Mouse (Mus musculus) limb, embryonic 12.5 days (tissue): Measurements from ENCODE around the gene Tnfsf11. TPM values are rescaled to one million over a fixed set of nuclear protein-coding genes. Genes with fewer than 3 reads are reported as not detected.

Source experiments
- ATAC-seq: fragments of 200-750 bp; cut with Nextera tagmentation; 2 replicates; pipeline ENCODE4 v1.8.0; 2017; ENCODE audit warnings: low read depth, moderate TSS enrichment; ENCODE audit not compliant: insufficient number of reproducible peaks, insufficient read depth, low FRiP score, low TSS enrichment
- H3K27ac ChIP-seq: fragments of 300-500 bp; sonication (generic); 2 replicates; pipeline ENCODE4 v1.5.1; 2016; ENCODE audit warnings: mild to moderate bottlenecking, moderate library complexity
- H3K27me3 ChIP-seq: fragments of 300-500 bp; sonication (generic); 2 replicates; pipeline ENCODE4 v1.6.1; 2016; ENCODE audit warnings: mild to moderate bottlenecking, moderate library complexity
- H3K36me3 ChIP-seq: fragments of 300-500 bp; sonication (generic); 2 replicates; pipeline ENCODE4 v1.6.1; 2016; ENCODE audit warnings: mild to moderate bottlenecking, moderate library complexity
- H3K4me1 ChIP-seq: fragments of 300-500 bp; sonication (generic); replicated peaks from 2 replicates; pipeline ENCODE4 v1.6.1; 2016
- H3K4me2 ChIP-seq: fragments of 300-500 bp; sonication (generic); 2 replicates; pipeline ENCODE4 v1.6.1; 2016; ENCODE audit warnings: mild to moderate bottlenecking, moderate library complexity
- H3K4me3 ChIP-seq: fragments of 300-500 bp; sonication (generic); replicated peaks from 2 replicates; pipeline ENCODE4 v1.5.1; 2016; ENCODE audit warnings: mild to moderate bottlenecking
- H3K9ac ChIP-seq: fragments of 300-500 bp; sonication (generic); replicated peaks from 2 replicates; pipeline ENCODE4 v1.6.1; 2016; ENCODE audit warnings: mild to moderate bottlenecking, moderate library complexity
- H3K9me3 ChIP-seq: fragments of 300-500 bp; sonication (generic); 2 replicates; pipeline ENCODE4 v1.6.1; 2016; ENCODE audit warnings: mild to moderate bottlenecking, moderate library complexity
- WGBS: fragments of 180-500 bp; shearing (Covaris S2); methylation state at CpG from one replicate; pipeline ENCODE4 v1.1.7; 2016; 5-methylcytosine and 5-hydroxymethylcytosine counted together
- polyA plus RNA-seq: library from polyadenylated mRNA; unstranded; fragments of >200 nt; fragmentation: Nextera tagmentation; extraction: Ambion mirVana; gene quantifications from 2 replicates; pipeline ENCODE4 v1.2.1, GENCODE M21; 2016

Tnfsf11 gene
- 0.27 TPM in 1 of 2 replicates, not detected in the other for polyA plus RNA-seq

GRCm38 (mm10) chr14:78307286-78308237 is at the start of gene Tnfsf11:
Gene Tnfsf11 (minus strand): TSS chr14:78308043.
- peak within 1 kb of the TSS; percentile 54 for H3K4me3 ChIP-seq
- peaks cover 37% of the 10 kb centered on the region for H3K27me3 ChIP-seq
- H3K9me3 ChIP-seq: no peaks in the 10 kb centered on the region
- H3K4me2 ChIP-seq: peak within 1 kb of the TSS; percentile 91
- peak; percentile 52; the same call in 1 of the 2 replicates for ATAC-seq
- no peak within 1 kb of the TSS for H3K27ac ChIP-seq
- peak within 1 kb of the TSS; percentile 56 for H3K9ac ChIP-seq
- H3K36me3 ChIP-seq: no peaks in the 10 kb centered on the region
- H3K4me1 ChIP-seq: no peaks in the 10 kb centered on the region
- WGBS: 1% methylated on average over 38 of the region's 51 CpGs

DNA sequence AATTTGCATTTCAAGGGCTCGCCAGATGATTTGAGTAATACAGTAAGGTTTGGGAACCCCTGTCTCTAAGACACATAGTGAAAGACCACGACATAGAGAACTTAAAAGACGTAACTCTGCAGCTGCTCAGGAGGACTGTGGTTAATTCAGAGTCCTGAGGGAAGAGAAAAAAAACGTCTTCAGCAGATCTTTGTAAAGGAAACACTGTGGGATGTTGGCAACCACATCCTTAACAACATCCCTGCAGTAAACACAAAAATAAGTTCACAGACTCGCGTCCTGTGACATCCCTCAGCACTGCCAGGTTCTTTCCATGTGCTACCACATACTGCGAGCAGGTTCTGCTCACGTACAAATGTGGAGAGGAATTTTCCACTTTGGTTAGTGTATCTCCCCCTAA is 48.9 kb upstream of the Tnfsf11 start:
- ATAC-seq: no peak
- WGBS: 70% methylated on average over 8 of the region's 8 CpGs
- H3K9me3 ChIP-seq: no peaks in the 10 kb centered on the region
- no peak overlapping the region for H3K27ac ChIP-seq
- no peak overlapping the region for H3K4me2 ChIP-seq
- no peaks in the 10 kb centered on the region for H3K27me3 ChIP-seq
- H3K36me3 ChIP-seq: no peaks in the 10 kb centered on the region
- H3K9ac ChIP-seq: no peak overlapping the region
- H3K4me3 ChIP-seq: no peak overlapping the region
- H3K4me1 ChIP-seq: no peaks in the 10 kb centered on the region

GRCm38 (mm10) chr14:78355381-78355780 is 47.5 kb upstream of the Tnfsf11 start:
- no peak for ATAC-seq
- no peak overlapping the region for H3K9ac ChIP-seq
- H3K4me3 ChIP-seq: no peak overlapping the region
- WGBS: 82% methylated on average over 4 of the region's 4 CpGs
- no peak overlapping the region for H3K4me2 ChIP-seq
- H3K9me3 ChIP-seq: no peaks in the 10 kb centered on the region
- no peaks in the 10 kb centered on the region for H3K36me3 ChIP-seq
- H3K27ac ChIP-seq: no peak overlapping the region
- H3K4me1 ChIP-seq: no peaks in the 10 kb centered on the region
- no peaks in the 10 kb centered on the region for H3K27me3 ChIP-seq

DNA sequence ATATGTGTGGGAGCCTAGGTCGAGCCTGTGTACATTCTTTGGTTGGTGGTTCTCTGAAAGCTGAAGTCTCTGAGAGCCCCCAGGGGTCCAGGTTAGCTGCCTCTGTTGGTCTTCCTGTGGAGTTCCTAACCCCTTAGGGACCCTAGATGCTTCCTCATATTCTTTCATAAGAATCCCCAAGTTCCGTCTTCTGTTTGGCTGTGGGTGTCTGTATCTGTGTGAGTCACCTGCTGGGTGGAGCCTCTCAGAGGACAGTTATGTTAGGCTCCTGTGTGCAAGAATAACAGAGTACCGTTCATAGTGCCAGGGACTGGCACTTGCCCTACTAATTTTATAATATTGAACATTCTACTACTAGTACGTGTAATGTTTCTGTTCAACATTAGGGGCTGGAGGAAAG is 45.0 kb upstream of the Tnfsf11 start:
- 81% methylated on average over 4 of the region's 4 CpGs for WGBS
- no peaks in the 10 kb centered on the region for H3K27me3 ChIP-seq
- no peaks in the 10 kb centered on the region for H3K36me3 ChIP-seq
- H3K4me1 ChIP-seq: no peaks in the 10 kb centered on the region
- H3K4me3 ChIP-seq: no peak overlapping the region
- H3K27ac ChIP-seq: no peak overlapping the region
- H3K9ac ChIP-seq: no peak overlapping the region
- H3K4me2 ChIP-seq: no peak overlapping the region
- H3K9me3 ChIP-seq: no peaks in the 10 kb centered on the region
- no peak for ATAC-seq

- no peaks in the 10 kb centered on the region for H3K9me3 ChIP-seq
- H3K4me2 ChIP-seq: no peak overlapping the region
- H3K36me3 ChIP-seq: no peaks in the 10 kb centered on the region
- no peaks in the 10 kb centered on the region for H3K27me3 ChIP-seq
- no peak overlapping the region for H3K9ac ChIP-seq
- H3K4me3 ChIP-seq: no peak overlapping the region
- ATAC-seq: no peak
- WGBS: 91% methylated on average over 7 of the region's 7 CpGs
- H3K4me1 ChIP-seq: no peaks in the 10 kb centered on the region
- H3K27ac ChIP-seq: no peak overlapping the region
These were observed 43.7 kb upstream of the Tnfsf11 start for GRCm38 (mm10) chr14:78351544-78351943.

GRCm38 (mm10) chr14:78347715-78348114 is 39.9 kb upstream of the Tnfsf11 start:
- no peak overlapping the region for H3K4me3 ChIP-seq
- H3K27ac ChIP-seq: no peak overlapping the region
- H3K4me1 ChIP-seq: no peaks in the 10 kb centered on the region
- H3K9ac ChIP-seq: no peak overlapping the region
- ATAC-seq: no peak
- H3K27me3 ChIP-seq: no peaks in the 10 kb centered on the region
- no peak overlapping the region for H3K4me2 ChIP-seq
- H3K9me3 ChIP-seq: no peaks in the 10 kb centered on the region
- H3K36me3 ChIP-seq: no peaks in the 10 kb centered on the region
- WGBS: 81% methylated on average over 2 of the region's 2 CpGs

GRCm38 (mm10) chr14:78343007-78343406 is 35.2 kb upstream of the Tnfsf11 start:
- Histone ChIP-seq H3K9ac (no peak overlapping the region), H3K36me3 (no peaks in the 10 kb centered on the region), H3K4me3 (no peak overlapping the region), H3K27ac (no peak overlapping the region), H3K4me2 (no peak overlapping the region), H3K27me3 (no peaks in the 10 kb centered on the region), H3K9me3 (no peaks in the 10 kb centered on the region), H3K4me1 (no peaks in the 10 kb centered on the region)
- WGBS: 65% methylated on average over 8 of the region's 8 CpGs
- no peak for ATAC-seq

DNA sequence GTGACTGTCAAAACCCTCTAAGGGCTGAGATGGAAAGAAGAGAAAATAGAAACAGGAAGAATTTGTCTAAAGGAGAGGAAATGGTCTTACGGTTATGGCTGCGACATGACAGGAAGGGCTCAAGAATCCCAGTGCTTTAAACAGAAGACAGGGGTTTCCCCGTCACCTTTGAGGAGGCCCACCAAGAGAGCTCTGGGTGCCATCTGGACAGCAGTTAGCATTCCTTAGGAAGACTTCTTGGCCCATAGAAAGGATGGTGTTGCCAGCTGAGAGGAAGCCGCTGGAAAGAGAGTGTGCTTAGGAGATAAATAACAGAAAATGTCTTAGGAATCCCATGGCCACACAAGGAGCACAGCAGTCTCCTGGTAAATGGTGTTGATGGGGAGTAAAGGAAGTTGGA is 34.3 kb upstream of the Tnfsf11 start:
- ATAC-seq: no peak
- no peak overlapping the region for H3K4me2 ChIP-seq
- no peak overlapping the region for H3K27ac ChIP-seq
- H3K27me3 ChIP-seq: no peaks in the 10 kb centered on the region
- 83% methylated on average over 4 of the region's 4 CpGs for WGBS
- no peaks in the 10 kb centered on the region for H3K4me1 ChIP-seq
- no peaks in the 10 kb centered on the region for H3K36me3 ChIP-seq
- no peak overlapping the region for H3K4me3 ChIP-seq
- H3K9me3 ChIP-seq: no peaks in the 10 kb centered on the region
- H3K9ac ChIP-seq: no peak overlapping the region

DNA sequence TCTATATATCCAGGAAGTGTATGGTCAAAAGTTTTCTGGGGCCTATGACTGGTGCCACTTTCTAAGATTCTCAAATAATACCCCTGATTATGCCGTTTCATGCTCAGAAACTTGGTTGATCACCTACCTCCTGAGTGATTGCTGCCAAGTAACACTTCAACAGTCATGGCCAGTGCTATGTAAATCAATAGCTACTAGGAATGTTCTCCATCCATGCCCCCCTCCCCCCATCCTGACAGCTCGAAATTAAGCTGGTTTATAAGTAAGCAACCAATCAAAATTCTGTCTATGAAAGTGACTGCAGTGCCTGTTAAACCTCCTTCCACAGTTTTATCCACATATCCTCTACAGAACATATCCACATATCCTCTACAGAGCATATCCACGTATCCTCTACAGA is 25.5 kb upstream of the Tnfsf11 start:
- no peak overlapping the region for H3K4me3 ChIP-seq
- H3K4me1 ChIP-seq: peaks cover 5% of the 10 kb centered on the region
- H3K27me3 ChIP-seq: no peaks in the 10 kb centered on the region
- 80% methylated on average over 3 of the region's 3 CpGs for WGBS
- no peak overlapping the region for H3K9ac ChIP-seq
- no peaks in the 10 kb centered on the region for H3K36me3 ChIP-seq
- no peaks in the 10 kb centered on the region for H3K9me3 ChIP-seq
- no peak overlapping the region for H3K4me2 ChIP-seq
- no peak overlapping the region for H3K27ac ChIP-seq
- no peak for ATAC-seq

GRCm38 (mm10) chr14:78331368-78331767 is 23.5 kb upstream of the Tnfsf11 start:
- Histone ChIP-seq H3K4me1 (peaks cover 5% of the 10 kb centered on the region), H3K4me3 (no peak overlapping the region), H3K36me3 (no peaks in the 10 kb centered on the region), H3K9me3 (no peaks in the 10 kb centered on the region), H3K9ac (no peak overlapping the region), H3K27me3 (no peaks in the 10 kb centered on the region), H3K4me2 (no peak overlapping the region), H3K27ac (no peak overlapping the region)
- no peak for ATAC-seq
- WGBS: 76% methylated on average over 7 of the region's 7 CpGs

GRCm38 (mm10) chr14:78330576-78331300 is 22.9 kb upstream of the Tnfsf11 start:
- H3K36me3 ChIP-seq: no peaks in the 10 kb centered on the region
- 40% methylated on average over 11 of the region's 11 CpGs for WGBS
- ATAC-seq: peak; percentile 52; the same call in 1 of the 2 replicates
- peaks cover 5% of the 10 kb centered on the region for H3K4me1 ChIP-seq
- H3K27ac ChIP-seq: 0 out of 2 replicates have a peak overlapping the region, but pooled peaks have one; percentile 29
- H3K4me3 ChIP-seq: no peak overlapping the region
- H3K27me3 ChIP-seq: no peaks in the 10 kb centered on the region
- no peak overlapping the region for H3K9ac ChIP-seq
- H3K4me2 ChIP-seq: no peak overlapping the region
- no peaks in the 10 kb centered on the region for H3K9me3 ChIP-seq
